Mouse (Mus musculus) ovary, adult 2 months (tissue): ENCODE results near the gene Rexo2. TPM values are rescaled to one million over a fixed set of nuclear protein-coding genes. Genes with fewer than 3 reads are reported as not detected.

ENCODE experiments used
- polyA plus RNA-seq: library from polyadenylated mRNA; depleted of rRNA; stranded (reverse); fragments of >200 nt; gene quantifications from 2 replicates; pipeline ENCODE4 v1.2.3, GENCODE M21; 2012; rRNA removed

The Rexo2 gene
- polyA plus RNA-seq, result 81.9 and 90.1 TPM in 2 replicates

GRCm38 (mm10) chr9:48480411-48481213 lies at the start of gene Rexo2:
Gene Rexo2 (minus strand): TSS chr9:48480623.

GRCm38 (mm10) chr9:48494817-48495547 lies 14.6 kb upstream of the Rexo2 start, which contains the start of the genes Rbm7 and Gm5617:
Gene Rbm7 (minus strand): TSS chr9:48495299.
Gene Gm5617 (plus strand): TSS chr9:48495442.

Other genes starting within 250 kb of the Rexo2 start
- 0.98 and 2.2 TPM in 2 replicates for gene Nxpe2, start 127.2 kb downstream of the Rexo2 start, polyA plus RNA-seq
- 19.7 and 28.5 TPM in 2 replicates for gene Rbm7, start 14.7 kb upstream of the Rexo2 start, polyA plus RNA-seq
- gene Gm5617, start 14.8 kb upstream of the Rexo2 start, polyA plus RNA-seq, result 87.0 and 96.8 TPM in 2 replicates
- gene Nnmt, start 124.5 kb upstream of the Rexo2 start, polyA plus RNA-seq, result 7.8 and 9.5 TPM in 2 replicates